ENCODE assay signal across 8 mouse cellular contexts in the genomic region with DNA sequence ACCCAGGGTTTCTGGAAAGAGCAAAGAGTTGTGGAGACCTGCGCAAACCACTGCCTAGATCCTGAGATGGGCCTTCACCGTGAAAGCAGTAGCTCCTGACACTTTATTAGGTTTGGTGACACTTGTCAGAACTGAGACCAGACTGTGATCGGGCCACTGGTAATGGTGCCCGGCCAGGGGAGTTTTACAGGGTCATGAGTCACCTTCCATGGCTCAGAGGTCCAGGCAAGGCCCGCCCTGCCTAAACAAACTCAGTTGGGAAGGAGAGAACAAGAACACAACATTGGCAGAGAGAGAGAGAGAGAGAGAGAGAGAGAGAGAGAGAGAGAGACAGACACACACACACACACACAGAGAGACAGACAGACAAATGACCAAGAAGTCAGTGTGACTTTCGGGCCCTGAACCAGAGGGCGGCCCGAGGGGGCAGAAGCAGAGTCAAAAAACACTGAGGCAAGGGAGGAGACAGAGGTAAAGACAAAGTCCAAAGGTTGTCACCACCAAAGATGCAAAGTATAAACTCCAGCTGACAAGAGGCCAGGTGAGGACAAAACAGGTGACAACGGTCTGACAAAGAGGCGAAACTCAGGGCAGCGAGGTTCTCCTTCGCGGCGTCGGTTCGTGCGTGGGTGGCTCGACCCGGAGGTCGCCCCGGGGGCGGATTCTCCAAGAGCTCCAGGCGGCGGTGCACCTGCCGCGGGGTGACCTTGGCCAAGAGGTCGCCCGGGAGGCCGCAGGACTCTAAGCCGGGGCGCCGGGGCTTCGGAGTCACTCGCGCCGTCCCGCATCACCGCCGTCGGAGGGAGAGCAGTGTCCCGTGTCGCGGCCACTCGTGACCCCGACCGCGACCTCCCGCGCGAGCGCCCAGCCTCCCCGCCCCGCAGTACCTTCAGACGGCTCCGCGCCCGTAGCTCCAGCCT. TPM values are rescaled to one million over a fixed set of nuclear protein-coding genes. Genes with fewer than 3 reads are reported as not detected.
DNase-seq lines count a peak whose midpoint lies in the region; ATAC-seq and TF ChIP-seq lines count a peak whose summit lies in the region.

No protein-coding gene starts in this region.

- WGBS in heart, embryonic 16.5 days, result 4% methylated on average over 57 of the region's 57 CpGs
- WGBS in limb, embryonic 11.5 days, result 5% methylated on average over 57 of the region's 57 CpGs
- WGBS in neural tube, embryonic 13.5 days, result 6% methylated on average over 57 of the region's 57 CpGs

- H3K4me1 ChIP-seq in bone marrow macrophage, adult 2 months (ENCODE audit: control insufficient read depth, insufficient read depth, low read length), result peaks cover 19% of the 10 kb centered on the region
- H3K4me1 ChIP-seq in heart, embryonic 16.5 days (ENCODE audit: control insufficient read depth, insufficient read depth, low read length), result peaks cover 19% of the 10 kb centered on the region
- peaks cover 5% of the 10 kb centered on the region for H3K4me1 ChIP-seq in limb, embryonic 11.5 days (ENCODE audit: control insufficient read depth, insufficient read depth, low read length)
- H3K4me1 ChIP-seq in neural tube, embryonic 13.5 days (replicated peaks), result peaks cover 30% of the 10 kb centered on the region

- peak overlapping the region; percentile 96 for H3K9ac ChIP-seq in heart, embryonic 16.5 days (ENCODE audit: low read length)
- peak overlapping the region; percentile 92 for H3K9ac ChIP-seq in limb, embryonic 11.5 days (ENCODE audit: low read length)
- peak overlapping the region; percentile 96 for H3K9ac ChIP-seq in neural tube, embryonic 13.5 days

- ATAC-seq in heart, embryonic 16.5 days (replicated peaks; ENCODE audit: extremely low read depth, insufficient read depth, low FRiP score), result peak; percentile 57
- peak; percentile 62; the same call in 1 of the 2 replicates for ATAC-seq in limb, embryonic 11.5 days (ENCODE audit: insufficient number of reproducible peaks, low FRiP score, low TSS enrichment, low read depth)
- ATAC-seq in neural tube, embryonic 13.5 days (ENCODE audit: low read depth), result no peak; the same call in none of the 2 replicates
- ATAC-seq in frontal cortex, adult (ENCODE audit: low TSS enrichment), result no peak; the same call in 1 of the 2 replicates

- H3K27ac ChIP-seq in bone marrow macrophage, adult 2 months (ENCODE audit: insufficient read depth, low read depth, low read length), result peak overlapping the region; percentile 26; the same call in 1 of the 2 replicates
- peak overlapping the region; percentile 81 for H3K27ac ChIP-seq in heart, embryonic 16.5 days (ENCODE audit: low read length)
- H3K27ac ChIP-seq in limb, embryonic 11.5 days (replicated peaks; ENCODE audit: low read depth, low read length), result no peak overlapping the region
- peak overlapping the region; percentile 67 for H3K27ac ChIP-seq in neural tube, embryonic 13.5 days (replicated peaks)

- no peak for TF ChIP-seq CTCF in bone marrow macrophage, adult 2 months (IDR thresholded peaks at IDR 0.05; ENCODE audit: low read depth, low read length)

- peak overlapping the region; percentile 87 for H3K4me3 ChIP-seq in bone marrow macrophage, adult 2 months (ENCODE audit: insufficient read depth, low read length)
- peak overlapping the region; percentile 96 for H3K4me3 ChIP-seq in heart, embryonic 16.5 days (ENCODE audit: low read length)
- H3K4me3 ChIP-seq in limb, embryonic 11.5 days (ENCODE audit: low read depth, low read length), result peak overlapping the region; percentile 98
- H3K4me3 ChIP-seq in neural tube, embryonic 13.5 days, result peak overlapping the region; percentile 88

- H3K9me3 ChIP-seq in heart, embryonic 16.5 days (replicated peaks; ENCODE audit: control insufficient read depth, low read length), result no peaks in the 10 kb centered on the region
- no peaks in the 10 kb centered on the region for H3K9me3 ChIP-seq in limb, embryonic 11.5 days (ENCODE audit: control insufficient read depth, low read length)
- H3K9me3 ChIP-seq in neural tube, embryonic 13.5 days, result no peaks in the 10 kb centered on the region

- H3K4me2 ChIP-seq in heart, embryonic 16.5 days (ENCODE audit: low read depth, low read length), result peak overlapping the region; percentile 72
- H3K4me2 ChIP-seq in limb, embryonic 11.5 days (ENCODE audit: low read depth, severe bottlenecking), result peak overlapping the region; percentile 77
- H3K4me2 ChIP-seq in neural tube, embryonic 13.5 days, result peak overlapping the region; percentile 91

- peak; percentile 15 for DNase-seq in spleen, adult 12 weeks (ENCODE audit: low spot score)
- no peak for DNase-seq in spleen, postnatal 4 days (ENCODE audit: low spot score in 2 of 2)
- DNase-seq in limb, embryonic 11.5 days (ENCODE audit: low spot score), result no peak
- no peak for DNase-seq in frontal cortex, postnatal 25 days (ENCODE audit: low spot score in 2 of 2)

- TF ChIP-seq POLR2A in bone marrow macrophage, adult 2 months (IDR thresholded peaks at IDR 0.05; ENCODE audit: borderline replicate concordance, low read depth, low read length), result no peak

- peaks cover 5% of the 10 kb centered on the region for H3K36me3 ChIP-seq in heart, embryonic 16.5 days (ENCODE audit: control insufficient read depth, insufficient read depth)
- H3K36me3 ChIP-seq in limb, embryonic 11.5 days (ENCODE audit: control insufficient read depth, insufficient read depth, low read length), result no peaks in the 10 kb centered on the region
- peaks cover 17% of the 10 kb centered on the region for H3K36me3 ChIP-seq in neural tube, embryonic 13.5 days

- no peaks in the 10 kb centered on the region for H3K27me3 ChIP-seq in heart, embryonic 16.5 days (ENCODE audit: control insufficient read depth, insufficient read depth, low read length)
- H3K27me3 ChIP-seq in limb, embryonic 11.5 days (ENCODE audit: control insufficient read depth, insufficient read depth, low read length), result no peaks in the 10 kb centered on the region
- no peaks in the 10 kb centered on the region for H3K27me3 ChIP-seq in neural tube, embryonic 13.5 days

RNA-seq across cellular contexts. Expression of gene Zbtb43, which starts 0.6 kb away (rescaled TPM):
- 14.4 and 16.0 TPM in 2 replicates for polyA plus RNA-seq in bone marrow macrophage, adult 2 months (2012; ENCODE audit: insufficient read depth, insufficient read length, missing spikeins)
- polyA plus RNA-seq in heart, embryonic 16.5 days (2015; fragmentation: Nextera tagmentation; extraction: Ambion mirVana), result 13.3 and 15.5 TPM in 2 replicates
- polyA plus RNA-seq in limb, embryonic 11.5 days (2014; fragmentation: Nextera tagmentation; extraction: Ambion mirVana), result 18.4 and 21.9 TPM in 2 replicates
- 23.6 and 24.3 TPM in 2 replicates for polyA plus RNA-seq in neural tube, embryonic 13.5 days (2015; fragmentation: Nextera tagmentation; extraction: Ambion mirVana)

RNA-seq across cellular contexts. Expression of gene Zbtb34, which starts 36.7 kb away (rescaled TPM):
- polyA plus RNA-seq in bone marrow macrophage, adult 2 months (2012; ENCODE audit: insufficient read depth, insufficient read length, missing spikeins), result 18.2 and 18.6 TPM in 2 replicates
- 3.8 and 4.9 TPM in 2 replicates for polyA plus RNA-seq in heart, embryonic 16.5 days (2015; fragmentation: Nextera tagmentation; extraction: Ambion mirVana)
- polyA plus RNA-seq in limb, embryonic 11.5 days (2014; fragmentation: Nextera tagmentation; extraction: Ambion mirVana), result 7.7 and 9.8 TPM in 2 replicates
- polyA plus RNA-seq in neural tube, embryonic 13.5 days (2015; fragmentation: Nextera tagmentation; extraction: Ambion mirVana), result 7.3 and 8.7 TPM in 2 replicates

Comparison
In these comparisons a context has a peak if more than half of its experiments do, and no peak if none do; other contexts are left out.
1. ATAC-seq: peak in heart, embryonic 16.5 days (single experiment) and limb, embryonic 11.5 days (single experiment); none in neural tube, embryonic 13.5 days (single experiment) and frontal cortex, adult (single experiment).
2. Peak in every context shown above with its lines, with median percentiles within 50 percentile points of each other: H3K4me3 ChIP-seq, H3K4me2 ChIP-seq and H3K9ac ChIP-seq.